Mouse (Mus musculus) heart, postnatal 0 days (tissue): ENCODE data around the gene Hist2h2aa2.

Source experiments
- CTCF ChIP-seq: IDR thresholded peaks from 2 replicates; pipeline ENCODE4 v1.5.1; 2016; ENCODE audit warnings: antibody characterized with exemption, control low read depth, low read depth
- EP300 ChIP-seq: IDR thresholded peaks from 2 replicates; pipeline ENCODE4 v1.6.1; 2016; ENCODE audit warnings: antibody characterized with exemption, low read depth

- no peak for TF ChIP-seq EP300
- no peak for TF ChIP-seq CTCF
Observed at GRCm38 (mm10) chr3:96254683-96255355, 14.7 kb upstream of the Hist2h2aa2 start.
